Mouse (Mus musculus): ENCODE results near the gene Gm21866. TPM values are rescaled to one million over a fixed set of nuclear protein-coding genes. Genes with fewer than 3 reads are reported as not detected.

Gm21866 gene
- polyA plus RNA-seq (2015; fragmentation: Nextera tagmentation; extraction: Ambion mirVana), result not detected in 2 replicates

DNA sequence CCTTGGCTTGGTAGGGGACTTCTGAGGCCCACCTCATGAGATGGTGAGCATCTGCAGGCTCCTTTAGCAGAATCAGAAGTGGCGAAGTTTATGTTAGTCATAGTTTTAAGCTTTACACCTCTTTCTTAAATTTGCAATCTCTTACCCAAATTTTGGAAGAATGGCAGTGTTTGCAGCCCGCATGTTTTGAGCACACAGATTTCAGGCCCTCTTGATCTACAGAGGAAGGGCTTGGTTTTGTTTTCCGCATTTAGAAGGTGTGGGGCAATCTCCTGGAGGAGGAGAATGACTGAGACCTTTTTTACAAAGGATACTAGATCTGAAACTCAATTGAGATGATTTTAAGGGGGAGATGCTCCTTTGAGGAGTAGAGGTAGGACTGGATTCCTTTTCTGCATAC, at the start of gene Gm21866:
Gm21866 (minus strand) TSS at position 101 of the 400 bp plus-strand sequence.

DNA sequence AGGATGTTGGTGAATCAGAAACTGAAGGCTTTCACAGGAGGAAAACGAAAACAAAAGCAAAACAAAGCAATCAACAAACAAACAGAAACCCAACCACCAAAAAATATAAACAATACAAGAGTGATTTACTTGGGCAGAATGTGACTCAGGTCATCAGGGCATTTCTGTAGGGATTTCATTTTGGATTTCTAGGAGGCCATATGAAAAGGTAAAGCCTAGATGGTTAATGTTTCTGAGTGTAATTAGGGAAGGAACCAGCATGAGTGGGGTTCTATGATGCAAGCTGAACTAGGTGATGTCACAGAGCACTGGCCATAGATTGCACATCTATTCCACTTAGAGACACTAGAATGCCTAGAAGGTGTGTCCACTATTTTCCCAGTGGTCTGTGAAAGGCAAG, 28.3 kb upstream of the Gm21866 start, which contains the start of gene Gm20773:
Gm20773 (plus strand) TSS at position 301 of the 400 bp plus-strand sequence.

Other genes with a start within 250 kb of the Gm21866 start
- gene Gm21828, start 241.7 kb downstream of the Gm21866 start, polyA plus RNA-seq (2015; fragmentation: Nextera tagmentation; extraction: Ambion mirVana), result not detected in 2 replicates
- gene Gm21440, start 213.2 kb downstream of the Gm21866 start, polyA plus RNA-seq (2015; fragmentation: Nextera tagmentation; extraction: Ambion mirVana), result not detected in 2 replicates
- not detected in 2 replicates for gene Gm21454, start 213.1 kb downstream of the Gm21866 start, polyA plus RNA-seq (2015; fragmentation: Nextera tagmentation; extraction: Ambion mirVana)
- gene Gm21725, start 116.5 kb downstream of the Gm21866 start, polyA plus RNA-seq (2015; fragmentation: Nextera tagmentation; extraction: Ambion mirVana), result not detected in 2 replicates
- not detected in 2 replicates for gene Gm20773, start 28.4 kb upstream of the Gm21866 start, polyA plus RNA-seq (2015; fragmentation: Nextera tagmentation; extraction: Ambion mirVana)